Mouse (Mus musculus): ENCODE results near the gene Kdm5a.

DNA sequence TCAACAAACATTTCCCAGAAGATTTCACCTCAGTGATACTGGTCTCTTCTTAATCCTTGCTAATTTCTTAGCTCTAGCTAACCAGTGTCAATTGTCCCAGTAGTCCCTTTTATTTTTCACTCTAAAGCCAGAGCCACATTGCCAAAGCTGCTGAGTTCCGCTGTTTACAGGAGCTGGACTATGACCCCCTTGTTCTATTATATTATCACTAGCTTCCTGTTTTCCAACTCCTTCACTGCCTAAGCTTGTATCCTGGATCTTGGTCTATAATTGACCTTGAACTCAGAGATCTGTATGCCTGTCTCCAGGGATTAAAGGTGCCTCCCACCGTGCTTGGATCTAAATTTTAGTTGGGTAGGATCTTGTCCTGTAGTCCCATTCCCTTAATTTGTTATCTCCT, 12.8 kb downstream of the Kdm5a start:
- TF ChIP-seq POLR2A (IDR thresholded peaks at IDR 0.05; ENCODE audit: extremely low read depth, insufficient read depth, low read length) (no peak), CTCF (IDR thresholded peaks at IDR 0.05; ENCODE audit: extremely low read depth, insufficient read depth, low read length) (no peak)
